Mouse (Mus musculus) induced T-regulatory cell, adult 2 months (primary cell): ENCODE results near the gene Rab42.
"Not testable (repeated sequence)": the region's sequence is repeated elsewhere in the genome, so short reads cannot be mapped to it uniquely, and the experiment has no call there.

Source experiments
- DNase-seq: peaks from one replicate; pipeline ENCODE4 v3.0.0-alpha.2; 2012; ENCODE audit warnings: low read depth

The Rab42 gene

GRCm38 (mm10) chr4:132311801-132312200 is 8.6 kb upstream of the Rab42 start:
- no peak for DNase-seq

DNA sequence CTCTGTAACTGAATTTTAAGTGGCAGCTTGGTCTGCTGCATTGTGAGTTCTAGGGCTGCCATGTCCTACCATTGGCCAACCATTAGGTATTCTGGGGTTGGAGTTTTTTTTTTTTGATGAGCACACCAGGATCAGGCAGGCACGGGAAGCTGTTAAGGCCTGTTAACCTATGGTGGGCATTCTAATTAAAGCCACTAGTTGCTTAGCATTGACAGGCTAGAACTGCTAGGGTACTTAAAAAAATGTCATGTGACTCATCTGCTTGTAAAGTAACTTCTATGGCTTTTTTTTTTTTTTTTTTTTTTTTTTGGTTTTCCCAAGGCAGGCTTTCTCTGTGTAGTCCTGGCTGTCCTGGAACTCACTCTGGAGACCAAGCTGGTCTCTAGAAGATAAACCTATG is 8.0 kb upstream of the Rab42 start:
- no peak for DNase-seq

DNA sequence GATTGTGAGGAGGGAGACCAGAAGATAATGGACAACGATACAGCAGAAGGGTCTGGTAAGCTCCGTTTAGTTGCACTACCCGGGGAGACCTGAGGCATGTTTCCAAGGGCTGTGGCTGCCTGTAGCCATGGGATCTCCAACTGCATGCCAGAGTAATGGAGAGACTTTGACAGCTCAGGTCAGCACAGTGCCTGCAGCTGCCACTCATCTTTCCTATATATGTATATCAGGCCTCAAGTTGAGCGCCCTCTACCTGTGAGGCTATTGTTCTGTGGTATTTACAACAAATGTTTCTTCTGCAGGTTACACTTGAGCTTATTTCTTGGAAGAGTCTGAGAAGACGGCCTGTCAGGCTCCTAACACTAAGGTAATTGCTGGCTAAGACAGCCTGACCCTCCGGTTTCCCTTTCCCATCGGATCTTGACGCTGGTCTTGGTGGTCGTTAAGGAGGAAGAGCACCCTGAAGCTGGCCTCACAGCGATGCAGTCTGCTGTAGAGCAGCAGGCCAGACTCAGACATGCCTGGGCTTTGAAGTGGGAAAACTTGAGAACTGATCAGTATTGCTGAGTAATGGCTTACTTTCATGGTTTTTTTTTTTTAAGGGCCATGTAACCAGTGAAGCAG is 6.8 kb upstream of the Rab42 start:
- peak; percentile 85 for DNase-seq

- DNase-seq: peak; percentile 84
These were observed 6.1 kb upstream of the Rab42 start for GRCm38 (mm10) chr4:132309140-132309848.

DNA sequence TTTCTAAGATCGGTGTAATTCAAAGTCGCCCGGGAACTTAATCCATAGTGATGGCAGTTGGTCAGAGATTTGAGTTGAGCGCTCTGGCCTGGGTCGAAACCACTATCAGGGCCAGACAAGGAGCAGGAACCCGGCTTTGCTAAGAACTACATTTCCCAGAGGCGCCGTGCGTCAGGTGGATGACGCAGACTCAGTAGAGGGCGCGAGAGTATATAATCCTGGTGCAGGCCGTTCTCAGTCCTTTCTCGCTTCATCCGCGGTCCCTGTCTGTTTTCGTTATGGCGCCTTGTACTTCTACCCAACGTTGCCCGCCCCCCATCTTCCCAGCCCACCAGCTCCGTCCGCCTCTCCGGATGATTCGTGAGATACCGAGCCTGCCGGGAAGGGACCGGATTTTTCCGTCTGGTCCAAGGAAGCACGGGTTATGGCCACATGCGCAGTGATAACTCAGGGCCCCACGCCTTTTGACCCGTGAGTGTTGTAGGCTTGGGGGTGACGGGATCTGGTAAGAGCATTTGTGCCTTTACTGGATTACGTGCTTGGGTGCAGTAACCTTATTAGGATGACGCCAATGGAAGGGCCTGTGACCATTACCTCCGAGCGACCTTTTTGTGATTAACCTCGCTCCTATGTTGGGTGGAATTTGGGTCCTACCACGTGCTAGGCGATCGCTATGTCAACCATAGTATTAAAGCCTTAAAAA is 5.4 kb upstream of the Rab42 start:
- DNase-seq: peak; percentile 94

- DNase-seq: peak; percentile 16
These were observed 2.8 kb upstream of the Rab42 start for GRCm38 (mm10) chr4:132306004-132306403.

DNA sequence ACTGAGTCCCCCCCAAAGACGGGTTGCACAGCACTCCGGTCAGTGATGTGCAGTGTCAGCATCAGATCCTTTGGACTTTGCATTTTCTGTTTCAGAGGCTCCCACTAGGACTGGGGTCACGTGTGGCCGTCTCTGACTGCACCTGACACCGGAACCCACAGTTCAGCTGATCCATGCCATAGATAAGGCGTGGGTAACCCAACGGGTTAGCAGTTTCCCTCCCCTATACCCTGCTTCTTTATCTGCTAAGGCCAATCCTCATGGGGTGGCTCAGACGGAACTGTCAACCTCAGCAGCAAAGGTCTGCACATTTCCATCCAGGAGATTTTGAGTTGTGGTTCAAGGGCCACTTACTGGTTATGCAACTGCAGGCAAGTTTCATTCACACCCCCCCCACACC is 2.1 kb upstream of the Rab42 start:
- DNase-seq: peak; percentile 48

GRCm38 (mm10) chr4:132303484-132303883 is 299 bp upstream of the Rab42 start:
- DNase-seq: not testable (repeated sequence)

DNA sequence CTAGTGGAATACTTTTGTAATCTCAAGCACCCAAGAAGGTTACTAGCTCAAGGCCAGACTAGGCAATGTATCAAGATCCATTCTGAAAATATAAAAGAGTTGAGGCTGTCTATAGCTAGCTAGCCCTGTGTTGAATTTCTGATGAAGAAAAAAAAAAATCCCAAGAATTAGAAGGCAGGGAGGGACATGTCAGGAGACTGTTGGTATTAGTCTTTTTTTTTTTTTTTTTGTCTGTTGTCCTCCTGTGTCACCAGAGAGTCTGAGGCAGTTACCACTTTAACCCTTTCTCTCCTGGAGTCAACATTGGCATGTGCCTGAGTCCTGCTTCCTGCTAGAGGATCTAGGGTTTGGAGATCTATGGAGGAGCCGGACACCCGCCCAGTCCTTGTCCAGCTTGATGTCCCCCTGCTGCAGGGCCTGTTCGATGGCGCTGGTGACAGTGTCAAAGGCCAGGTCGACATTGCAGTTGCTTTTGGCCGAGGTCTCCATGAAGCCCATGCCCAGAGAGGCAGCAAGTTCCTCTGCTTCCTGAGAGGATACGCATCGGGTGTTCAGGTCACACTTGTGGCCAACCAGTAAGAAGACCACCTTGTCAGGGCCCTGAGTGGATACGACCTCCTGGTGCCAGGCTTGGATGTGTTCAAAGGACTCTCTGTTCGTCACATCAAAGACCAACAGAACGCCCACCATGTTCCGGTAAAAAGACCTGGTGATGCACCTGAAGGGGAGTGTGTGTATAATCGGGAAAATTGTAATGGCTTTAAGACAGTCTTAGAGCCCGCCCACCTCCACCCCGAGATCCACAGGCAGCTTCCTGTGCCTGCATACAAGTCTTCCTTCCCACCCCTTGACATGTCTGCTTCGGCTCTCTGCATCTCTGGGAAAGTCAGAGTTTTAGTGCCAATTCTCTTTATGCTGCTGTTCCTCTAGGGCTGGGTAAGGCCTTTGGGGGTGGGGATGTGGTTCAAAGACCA is 933 bp downstream of the Rab42 start:
- DNase-seq: peak; percentile 52

DNA sequence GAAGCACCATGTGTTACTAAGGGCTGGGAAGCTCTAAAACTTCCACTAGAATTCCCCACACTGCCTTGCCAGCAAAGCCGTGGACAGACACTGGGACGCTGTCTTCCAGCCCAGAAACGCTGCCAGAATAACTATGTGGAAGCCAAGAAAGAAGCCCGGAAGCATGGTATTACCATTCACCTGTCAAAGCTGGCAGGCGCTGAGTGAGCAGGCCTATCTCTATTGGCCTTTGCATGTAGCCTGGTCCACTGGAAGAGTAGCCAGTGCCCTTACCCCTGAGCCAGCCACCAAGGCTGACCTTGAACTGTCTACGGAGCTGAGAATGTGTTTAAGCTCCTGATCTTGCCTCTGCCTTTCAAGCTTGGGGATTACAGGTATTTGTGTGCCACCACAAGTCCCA is 1.7 kb downstream of the Rab42 start:
- DNase-seq: no peak

DNA sequence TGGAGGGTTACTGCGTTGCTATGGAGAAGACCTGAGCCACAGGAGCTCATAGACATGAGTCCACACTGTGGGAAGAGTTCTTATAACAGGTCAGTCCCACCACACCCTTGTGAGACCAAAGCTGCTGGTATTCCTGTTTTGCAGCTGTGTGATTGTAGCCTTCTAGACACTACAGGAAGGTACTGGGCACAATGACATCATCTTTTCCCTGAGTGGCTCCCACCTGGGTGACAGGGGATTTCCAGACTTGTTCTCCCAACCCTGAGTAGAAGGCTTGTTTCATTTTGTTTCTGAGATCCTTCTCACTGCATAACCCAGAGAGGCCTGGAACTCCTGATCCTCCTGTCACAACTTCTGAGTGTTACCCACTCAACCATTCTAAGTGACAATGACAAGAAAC is 3.3 kb downstream of the Rab42 start:
- DNase-seq: no peak

DNA sequence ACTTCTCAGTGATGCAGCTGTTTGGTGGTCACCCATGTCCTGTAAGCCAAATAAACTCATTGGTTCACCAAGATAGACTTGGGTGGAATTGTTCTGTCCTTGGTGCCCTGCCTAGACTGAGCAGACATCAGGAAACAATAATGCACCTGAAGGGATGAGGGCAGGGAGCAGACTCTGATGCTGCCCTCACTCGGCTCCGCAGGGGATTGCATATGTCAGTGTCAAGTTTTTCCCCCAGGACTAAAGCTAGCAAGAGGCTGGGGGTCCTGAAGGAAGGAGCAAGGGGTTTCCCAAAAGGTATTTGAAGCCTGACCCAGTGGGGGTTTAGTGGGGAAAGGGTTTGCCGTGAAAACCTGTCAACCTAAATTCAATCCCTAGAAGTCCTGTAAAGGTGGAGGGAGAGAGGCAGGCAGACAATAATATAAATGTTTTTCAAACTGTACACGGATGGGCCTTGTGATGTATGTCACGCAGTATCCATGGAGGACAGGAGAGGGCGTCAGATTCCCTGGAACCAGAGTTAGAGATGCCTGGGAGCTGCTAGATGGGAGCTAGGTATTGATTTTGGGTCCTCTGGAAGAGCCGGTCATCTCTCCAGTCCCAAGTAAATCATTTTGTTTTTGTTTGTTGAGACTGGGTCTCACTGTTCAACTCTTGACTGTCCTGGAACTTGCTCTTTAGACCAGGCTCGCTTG is 7.3 kb downstream of the Rab42 start:
- no peak for DNase-seq

DNA sequence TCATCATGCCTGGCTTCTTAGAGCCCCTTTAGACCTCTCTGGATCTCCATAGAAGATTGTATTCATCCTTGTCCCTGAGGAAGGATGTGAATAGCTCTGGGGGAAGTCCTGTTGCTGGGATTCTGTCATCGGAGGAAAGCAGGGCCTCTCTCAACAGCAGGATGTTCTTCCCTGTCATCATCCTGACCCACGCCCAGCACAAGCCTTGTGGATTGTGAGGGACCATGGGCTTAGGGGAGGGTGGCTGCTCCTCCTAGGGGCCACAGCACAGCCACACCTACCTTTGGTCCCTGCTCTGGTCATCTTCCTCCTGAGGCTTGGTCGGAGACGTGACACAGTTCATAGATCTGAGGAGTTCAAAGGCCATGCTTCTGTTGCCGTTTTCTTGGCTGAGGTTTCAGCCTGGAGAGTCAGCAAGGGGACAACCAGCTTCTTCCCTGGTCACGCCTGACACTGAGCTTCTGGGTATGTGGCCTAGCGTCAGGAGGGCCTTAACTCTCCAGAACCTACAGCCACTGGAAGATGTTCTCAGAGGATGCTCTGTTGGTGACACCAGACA is 9.4 kb downstream of the Rab42 start:
- DNase-seq: no peak

GRCm38 (mm10) chr4:132292988-132293387 is 10.2 kb downstream of the Rab42 start:
- DNase-seq: no peak

DNA sequence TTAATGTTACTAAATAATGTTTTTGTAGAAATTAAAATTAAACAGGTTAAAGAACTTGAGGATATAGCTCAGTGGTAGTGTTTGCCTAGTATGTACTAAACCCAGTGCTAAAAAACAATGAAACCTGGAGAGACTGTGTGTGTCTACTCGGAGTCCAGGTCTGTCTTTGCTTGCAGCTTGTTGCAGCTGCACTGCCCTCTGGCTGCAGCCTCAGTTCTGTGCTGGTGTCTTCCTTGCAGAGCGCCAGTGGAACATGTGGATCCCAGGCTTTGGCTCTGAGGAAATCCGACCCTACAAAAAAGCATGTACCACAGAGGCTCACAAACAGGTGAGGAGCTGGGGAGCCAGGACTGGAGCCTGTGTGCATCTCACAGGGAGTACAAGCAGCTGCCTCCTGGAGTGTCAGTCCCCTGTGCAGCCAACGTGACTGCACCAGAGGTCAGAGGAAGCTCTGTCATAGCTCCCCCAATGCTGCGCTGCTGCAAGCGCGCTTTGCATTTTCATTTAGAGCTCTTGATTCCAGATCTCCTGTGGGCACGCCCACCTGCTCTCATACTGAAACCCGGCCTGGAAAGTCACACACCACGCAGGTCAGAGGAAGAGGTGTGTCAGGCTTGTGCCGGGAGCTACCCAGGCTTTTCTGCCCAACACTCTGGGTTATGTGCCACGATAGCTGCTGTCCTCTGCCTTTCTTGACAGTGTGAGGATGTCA is 11.4 kb downstream of the Rab42 start:
- no peak for DNase-seq

- DNase-seq: no peak
These were observed 12.1 kb downstream of the Rab42 start for GRCm38 (mm10) chr4:132291056-132291455.

DNA sequence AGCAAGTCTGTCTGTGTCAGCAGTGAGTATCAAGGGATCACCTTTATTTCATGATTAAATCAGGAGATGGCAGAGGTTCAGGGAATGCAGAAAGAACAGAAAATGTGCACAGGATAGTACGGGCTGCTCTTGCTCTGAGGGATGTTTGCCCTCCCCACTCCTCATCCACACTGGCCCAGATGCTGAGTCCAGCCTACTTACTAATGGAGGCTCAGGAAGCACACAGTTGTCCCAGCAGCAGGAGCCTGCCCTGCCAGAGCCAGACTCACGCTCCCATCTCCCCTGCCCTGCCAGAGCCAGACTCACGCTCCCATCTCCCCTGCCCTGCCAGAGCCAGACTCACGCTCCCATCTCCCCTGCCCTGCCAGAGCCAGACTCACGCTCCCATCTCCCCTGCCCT is 14.3 kb downstream of the Rab42 start:
- not testable (repeated sequence) for DNase-seq

- no peak for DNase-seq
These were observed 27.2 kb downstream of the Rab42 start for GRCm38 (mm10) chr4:132275949-132276348.

DNA sequence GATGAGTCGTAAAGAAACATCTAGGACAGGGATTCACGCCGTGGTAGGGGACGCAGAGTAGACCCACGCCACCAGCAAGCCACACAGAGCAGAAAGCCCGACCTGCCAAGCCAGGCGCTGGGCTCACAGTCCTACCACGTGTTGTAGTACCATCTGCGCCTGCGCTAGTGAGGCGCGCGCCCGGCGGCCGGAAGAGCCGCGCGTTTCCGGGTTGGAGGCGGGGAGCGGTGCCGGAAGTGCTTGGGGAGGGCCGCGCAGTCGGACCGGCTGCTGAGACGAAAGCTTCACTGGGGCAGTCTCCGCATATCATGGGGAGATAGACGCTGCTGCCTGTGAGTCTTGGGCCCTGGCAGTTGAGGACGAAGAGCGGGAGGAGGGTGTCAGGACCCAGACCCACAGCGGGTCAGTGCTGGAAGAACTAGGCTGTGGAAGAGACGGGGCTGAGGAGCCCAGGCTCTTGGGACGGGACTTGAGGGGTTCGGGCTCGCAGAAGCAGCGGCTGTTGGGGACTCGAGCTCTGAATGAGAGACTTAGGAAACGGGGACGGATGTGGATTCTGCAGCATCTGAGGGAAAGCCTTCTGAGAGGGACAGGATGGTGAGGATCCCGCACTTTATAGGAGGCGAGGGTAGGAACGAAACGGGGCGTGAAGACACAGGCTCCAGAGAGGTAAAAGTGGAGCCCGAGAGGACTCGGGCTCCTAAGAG is 28.9 kb downstream of the Rab42 start, which contains the start of gene Taf12:
Gene Taf12, plus strand, starts transcription at position 220 of the 707 bp plus-strand sequence.
- peak; percentile 97 for DNase-seq

GRCm38 (mm10) chr4:132273166-132273565 is 30.0 kb downstream of the Rab42 start:
- DNase-seq: no peak
